Mouse (Mus musculus): ENCODE measurements around the gene Kcnd3.

GRCm38 (mm10) chr3:105591766-105592165, 139.6 kb downstream of the Kcnd3 start:
- TF ChIP-seq GATA1 (IDR thresholded peaks at IDR 0.05; ENCODE audit: low read length) (no peak), TAL1 (IDR thresholded peaks at IDR 0.05; ENCODE audit: low read length) (no peak)

Data from erythroblast, embryonic 14.5 days (primary cell).